Mouse (Mus musculus) megakaryocyte-erythroid progenitor cell, adult 5-6 weeks (primary cell): ENCODE measurements around the gene Tyms. TPM values are rescaled to one million over a fixed set of nuclear protein-coding genes. Genes with fewer than 3 reads are reported as not detected.

Source experiments
- total RNA-seq, 2 experiments: library from RNA; stranded (forward) in 1 of 2; stranded (reverse) in 1 of 2; fragments of 200-1000, 215-1000 nt in 1 of 2; fragments of >200 nt in 1 of 2; fragmentation: Nextera tagmentation in 1 of 2; gene quantifications; 2 replicates each; pipeline ENCODE4 v1.2.3; 2014 to 2017

Tyms gene
- total RNA-seq, 2 experiments from 2014 or later, result 86.1 to 124 TPM

Other genes with a start within 250 kb of the Tyms start
- not detected in 2 replicates for gene Il6, start 60.5 kb downstream of the Tyms start, total RNA-seq (2014; fragmentation: Nextera tagmentation)
- gene Il6, start 60.5 kb downstream of the Tyms start, total RNA-seq (2017), result 1.2 and 2.0 TPM in 2 replicates
- gene Garem2, start 31.5 kb upstream of the Tyms start, total RNA-seq (2014; fragmentation: Nextera tagmentation), result not detected in 2 replicates
- gene Garem2, start 31.5 kb upstream of the Tyms start, total RNA-seq (2017), result 0.47 TPM in 1 of 2 replicates, not detected in the other
- not detected in 2 replicates for gene 3110082J24Rik, start 32.5 kb upstream of the Tyms start, total RNA-seq (2014; fragmentation: Nextera tagmentation)
- not detected in 2 replicates for gene 3110082J24Rik, start 32.5 kb upstream of the Tyms start, total RNA-seq (2017)
- gene Hadha, start 81.5 kb upstream of the Tyms start, total RNA-seq (2014; fragmentation: Nextera tagmentation), result 116 and 125 TPM in 2 replicates
- 157 TPM in 2 replicates for gene Hadha, start 81.5 kb upstream of the Tyms start, total RNA-seq (2017)
- gene Hadhb, start 81.6 kb upstream of the Tyms start, total RNA-seq (2014; fragmentation: Nextera tagmentation), result 85.5 and 94.8 TPM in 2 replicates
- gene Hadhb, start 81.6 kb upstream of the Tyms start, total RNA-seq (2017), result 65.4 and 79.4 TPM in 2 replicates
- not detected in 2 replicates for gene Adgrf3, start 132.1 kb upstream of the Tyms start, total RNA-seq (2014; fragmentation: Nextera tagmentation)
- gene Adgrf3, start 132.1 kb upstream of the Tyms start, total RNA-seq (2017), result 0.34 TPM in 1 of 2 replicates, not detected in the other
- 34.1 and 40.5 TPM in 2 replicates for gene Selenoi, start 159.0 kb upstream of the Tyms start, total RNA-seq (2014; fragmentation: Nextera tagmentation)
- gene Selenoi, start 159.0 kb upstream of the Tyms start, total RNA-seq (2017), result 90.2 and 120 TPM in 2 replicates
- 0.79 TPM in 1 of 2 replicates, not detected in the other for gene Drc1, start 207.8 kb upstream of the Tyms start, total RNA-seq (2014; fragmentation: Nextera tagmentation)
- gene Drc1, start 207.8 kb upstream of the Tyms start, total RNA-seq (2017), result 0.28 TPM in 1 of 2 replicates, not detected in the other